Mouse (Mus musculus): ENCODE measurements at regions not wholly inside any gene's neighbourhood (a gene's known extent, or its start where the extent isn't known, plus 50 kb on each side); places are given as distances from the start of the nearest gene placed in this dataset.

GRCm38 (mm10) chr8:73767233-73767632, 413.9 kb upstream of the Large1 start:
- peak; percentile 50 for DNase-seq (ENCODE audit: low read depth, low spot score)

DNA sequence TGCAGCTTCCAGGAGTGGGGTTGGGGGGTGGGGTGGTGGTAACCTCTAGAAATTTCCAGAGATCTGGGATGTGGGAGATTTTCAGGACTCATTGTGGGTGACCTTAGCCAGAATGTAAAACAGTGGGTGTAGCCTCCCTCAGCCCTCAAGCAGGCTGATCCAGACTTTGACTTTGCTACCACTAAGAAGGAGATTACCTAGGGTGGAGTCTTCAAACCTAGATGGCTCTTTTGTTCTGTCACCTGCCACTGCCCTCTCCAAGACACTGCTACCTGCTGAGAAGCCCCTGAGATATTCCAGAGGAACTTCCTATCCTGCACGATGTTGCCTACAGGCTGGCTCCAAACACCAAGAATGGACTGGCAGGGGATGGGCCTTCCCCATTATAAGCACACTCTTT, 405.4 kb upstream of the Large1 start:
- DNase-seq (ENCODE audit: low read depth, low spot score) = peak; percentile 56

DNA sequence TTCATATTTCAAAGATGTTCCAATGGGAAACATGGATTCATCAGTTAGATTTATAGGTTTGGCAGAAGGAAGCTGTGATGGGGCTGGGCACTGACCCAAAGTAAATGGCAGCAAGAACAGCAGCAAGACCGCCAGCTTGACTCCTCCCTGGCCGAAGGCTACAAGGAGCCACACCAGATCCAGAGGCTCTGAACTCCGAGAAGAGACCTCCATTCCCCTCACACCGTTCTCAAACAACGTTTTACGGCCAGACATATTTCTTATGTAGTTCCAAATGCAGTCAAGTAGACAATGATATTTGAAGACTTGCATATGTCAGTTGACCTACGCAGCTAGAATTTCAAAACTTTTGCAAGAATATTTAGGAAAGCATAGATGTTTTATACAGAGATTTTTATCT, 397.2 kb upstream of the Large1 start:
- no peak for DNase-seq (ENCODE audit: low read depth, low spot score)

- no peak for DNase-seq (ENCODE audit: low read depth, low spot score)
Observed at GRCm38 (mm10) chr8:73706857-73707256, 353.5 kb upstream of the Large1 start.
